Mouse (Mus musculus) left cerebral cortex, adult 9 months (tissue): ENCODE results near the gene Sbk1.

Experiments
- DNase-seq, 2 experiments: peaks; one replicate each; pipeline ENCODE4 v3.0.0; 2022; ENCODE audit warnings: low spot score in 2 of 2

Sbk1 gene

GRCm38 (mm10) chr7:126335556-126335955 lies 63.1 kb downstream of the Sbk1 start:
- no peak for DNase-seq

GRCm38 (mm10) chr7:126338906-126339305 lies 66.5 kb downstream of the Sbk1 start:
- DNase-seq = no peak

- DNase-seq = no peak
Measured at GRCm38 (mm10) chr7:126339521-126339971, 67.1 kb downstream of the Sbk1 start.

GRCm38 (mm10) chr7:126340206-126340618 lies 67.8 kb downstream of the Sbk1 start:
- no peak for DNase-seq

- no peak for DNase-seq
Measured at GRCm38 (mm10) chr7:126340896-126341295, 68.5 kb downstream of the Sbk1 start.
